In the genomic region with DNA sequence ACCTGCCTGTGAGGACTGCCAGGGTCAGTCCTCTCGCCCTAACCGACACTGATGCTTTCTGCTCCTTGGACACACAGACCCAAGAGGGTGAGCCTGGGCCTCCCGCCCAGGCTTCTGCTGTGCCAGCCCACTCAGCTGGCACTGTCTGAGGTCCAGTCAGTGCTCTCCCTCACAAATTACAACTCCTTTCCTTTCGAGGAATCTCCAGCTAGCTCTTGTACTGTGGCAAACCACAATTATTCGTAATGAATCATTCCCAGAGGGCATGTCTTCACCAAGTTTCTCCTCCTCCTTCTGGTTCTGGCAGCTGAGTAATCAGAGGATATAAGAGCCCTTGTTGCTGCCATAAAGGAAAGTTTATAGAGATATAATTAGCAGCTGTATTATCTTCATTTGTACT, we compare ENCODE assay signal across 27 mouse cellular contexts.
DNase-seq lines count a peak whose midpoint lies in the region; ATAC-seq lines count a peak whose summit lies in the region.
"Had no signal": no experiment of that assay in that cellular context is flagged by ENCODE, and none has a peak within 500 bp of the region (broad histone marks: within the 10 kb centered on the region; RNA-seq: fewer than 3 reads in every experiment).

No protein-coding gene starts in this region.

- H3K4me3 ChIP-seq in embryonic facial prominence, embryonic 14.5 days (ENCODE audit: low read depth, low read length) = no peak overlapping the region
- H3K4me3 ChIP-seq in embryonic facial prominence, embryonic 10.5 days = no peak overlapping the region
- no peak overlapping the region for H3K4me3 ChIP-seq in hindbrain, embryonic 16.5 days (ENCODE audit: low read length)
- H3K4me3 ChIP-seq: embryonic facial prominence, embryonic 15.5 days; heart, embryonic 15.5 days; hindbrain, embryonic 13.5 days; layer of hippocampus, adult 2 months; limb, embryonic 12.5 days; midbrain, embryonic 12.5 days had no signal

- intact Hi-C loops in left cerebral cortex, postnatal 36 days (cut with DNase I) = no loop called here

- 52% methylated on average over 5 of the region's 5 CpGs for WGBS in embryonic facial prominence, embryonic 14.5 days
- WGBS in embryonic facial prominence, embryonic 10.5 days = 78% methylated on average over 5 of the region's 5 CpGs
- WGBS in hindbrain, embryonic 16.5 days = 65% methylated on average over 5 of the region's 5 CpGs

- no peak overlapping the region for H3K27ac ChIP-seq in embryonic facial prominence, embryonic 14.5 days (replicated peaks; ENCODE audit: low read depth, low read length)
- no peak overlapping the region for H3K27ac ChIP-seq in embryonic facial prominence, embryonic 10.5 days (replicated peaks)
- no peak overlapping the region for H3K27ac ChIP-seq in hindbrain, embryonic 16.5 days (ENCODE audit: low read depth, low read length)
- H3K27ac ChIP-seq: embryonic facial prominence, embryonic 15.5 days; heart, embryonic 15.5 days; hindbrain, embryonic 13.5 days; layer of hippocampus, adult 2 months; limb, embryonic 12.5 days; midbrain, embryonic 12.5 days; stomach, postnatal 0 days had no signal

- no peaks in the 10 kb centered on the region for H3K36me3 ChIP-seq in embryonic facial prominence, embryonic 14.5 days (ENCODE audit: control insufficient read depth, insufficient read depth, low read length)
- H3K36me3 ChIP-seq in embryonic facial prominence, embryonic 10.5 days (replicated peaks) = no peaks in the 10 kb centered on the region
- H3K36me3 ChIP-seq in hindbrain, embryonic 16.5 days (ENCODE audit: control insufficient read depth, insufficient read depth, low read length) = no peaks in the 10 kb centered on the region
- H3K36me3 ChIP-seq: embryonic facial prominence, embryonic 15.5 days; heart, embryonic 15.5 days; hindbrain, embryonic 13.5 days; limb, embryonic 12.5 days; midbrain, embryonic 12.5 days had no signal

- H3K9me3 ChIP-seq in embryonic facial prominence, embryonic 14.5 days (ENCODE audit: control insufficient read depth, low read length) = no peaks in the 10 kb centered on the region
- no peaks in the 10 kb centered on the region for H3K9me3 ChIP-seq in embryonic facial prominence, embryonic 10.5 days
- H3K9me3 ChIP-seq in hindbrain, embryonic 16.5 days (ENCODE audit: control insufficient read depth, low read length) = no peaks in the 10 kb centered on the region
- H3K9me3 ChIP-seq: embryonic facial prominence, embryonic 15.5 days; heart, embryonic 15.5 days; hindbrain, embryonic 13.5 days; limb, embryonic 12.5 days; midbrain, embryonic 12.5 days had no signal

- H3K4me1 ChIP-seq in embryonic facial prominence, embryonic 14.5 days (ENCODE audit: control insufficient read depth, insufficient read depth, low read length) = no peaks in the 10 kb centered on the region
- H3K4me1 ChIP-seq in embryonic facial prominence, embryonic 10.5 days = peaks cover 9% of the 10 kb centered on the region
- H3K4me1 ChIP-seq in hindbrain, embryonic 16.5 days (ENCODE audit: control insufficient read depth, insufficient read depth, low read depth, low read length) = no peaks in the 10 kb centered on the region
- H3K4me1 ChIP-seq: embryonic facial prominence, embryonic 15.5 days; hindbrain, embryonic 13.5 days; limb, embryonic 12.5 days had no signal

- DNase-seq in embryonic facial prominence, embryonic 14.5 days (ENCODE audit: low spot score) = peak; percentile 53
- no peak for DNase-seq in embryonic facial prominence, embryonic 10.5 days (ENCODE audit: low spot score)
- DNase-seq in 3134 (ENCODE audit: extremely low read depth, insufficient read length, low spot score) = peak; percentile 73
- peak; percentile 14 for DNase-seq in MN1 (ENCODE audit: low spot score)
- DNase-seq in fat pad, adult 2 months (ENCODE audit: extremely low read depth, low read depth, low spot score) = peak; percentile 13
- DNase-seq in left cerebral cortex, postnatal 36 days (ENCODE audit: low spot score in 2 of 2) = no peak
- DNase-seq in right cerebral cortex, postnatal 10 days (ENCODE audit: low spot score in 2 of 2) = no peak
- DNase-seq: cerebellum, adult 8-10 months; cerebellum, postnatal 36 days; embryo, embryonic 11 days; forebrain, postnatal 0 days; heart, postnatal 36 days; kidney, postnatal 25 days; layer of hippocampus, postnatal 36 days; liver, postnatal 0 days; lung, postnatal 14 days; thymus, adult 2 months; thymus, postnatal 4 days had no signal

- H3K4me2 ChIP-seq in embryonic facial prominence, embryonic 14.5 days (ENCODE audit: low read depth, low read length) = no peak overlapping the region
- no peak overlapping the region for H3K4me2 ChIP-seq in hindbrain, embryonic 16.5 days (ENCODE audit: low read length)
- H3K4me2 ChIP-seq: embryonic facial prominence, embryonic 15.5 days; heart, embryonic 15.5 days; hindbrain, embryonic 13.5 days; limb, embryonic 12.5 days; liver, embryonic 11.5 days; midbrain, embryonic 12.5 days had no signal

- no peak for ATAC-seq in embryonic facial prominence, embryonic 14.5 days (ENCODE audit: low read depth)
- no peak for ATAC-seq in hindbrain, embryonic 16.5 days
- ATAC-seq: forebrain, postnatal 0 days; liver, postnatal 0 days had no signal

- H3K27me3 ChIP-seq in embryonic facial prominence, embryonic 14.5 days (replicated peaks; ENCODE audit: control insufficient read depth, insufficient read depth, low read length) = no peaks in the 10 kb centered on the region
- no peaks in the 10 kb centered on the region for H3K27me3 ChIP-seq in embryonic facial prominence, embryonic 10.5 days (replicated peaks; ENCODE audit: low read depth, poor library complexity, severe bottlenecking)
- no peaks in the 10 kb centered on the region for H3K27me3 ChIP-seq in hindbrain, embryonic 16.5 days (replicated peaks; ENCODE audit: control insufficient read depth, insufficient read depth, low read length)
- H3K27me3 ChIP-seq: embryonic facial prominence, embryonic 15.5 days; heart, embryonic 15.5 days; hindbrain, embryonic 13.5 days; limb, embryonic 12.5 days; midbrain, embryonic 12.5 days had no signal

- no peak overlapping the region for H3K9ac ChIP-seq in embryonic facial prominence, embryonic 14.5 days (ENCODE audit: low read depth, low read length)
- H3K9ac ChIP-seq in hindbrain, embryonic 16.5 days (ENCODE audit: low read depth, low read length) = no peak overlapping the region
- H3K9ac ChIP-seq: embryonic facial prominence, embryonic 15.5 days; forebrain, postnatal 0 days; heart, embryonic 15.5 days; hindbrain, embryonic 13.5 days; limb, embryonic 12.5 days; liver, postnatal 0 days; midbrain, embryonic 12.5 days had no signal

Comparison
In these comparisons a context has a peak if more than half of its experiments do, and no peak if none do; other contexts are left out.
1. DNase-seq: peak in embryonic facial prominence, embryonic 14.5 days (single experiment), 3134 (single experiment), MN1 (single experiment) and fat pad, adult 2 months (single experiment); none in embryonic facial prominence, embryonic 10.5 days (single experiment), left cerebral cortex, postnatal 36 days (0 of 2) and right cerebral cortex, postnatal 10 days (0 of 2).